Mouse (Mus musculus): ENCODE data around the gene Rassf4. TPM values are rescaled to one million over a fixed set of nuclear protein-coding genes. Genes with fewer than 3 reads are reported as not detected.

The Rassf4 gene
- polyA plus RNA-seq, 1 experiment from 2014 or later = 12.8 TPM

DNA sequence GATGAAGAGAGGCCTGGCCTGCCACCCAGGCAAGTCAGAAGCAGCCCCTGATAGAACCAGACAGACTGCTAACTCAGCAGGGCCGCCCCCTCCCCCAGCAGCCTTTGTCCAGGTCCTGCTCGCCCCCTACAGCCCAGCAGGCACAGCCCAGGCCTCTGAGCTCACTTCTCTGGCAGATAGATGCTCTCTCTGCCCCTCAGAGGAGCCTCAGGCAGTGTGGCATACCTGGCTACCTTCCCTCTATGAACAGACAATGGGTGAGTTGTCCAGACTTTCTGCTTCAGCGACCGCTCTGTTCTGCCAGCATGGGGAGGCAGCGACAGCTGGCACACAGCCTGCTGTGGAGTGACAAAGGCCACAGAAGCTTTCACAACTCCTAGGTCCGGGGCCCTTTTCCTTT lies 3.6 kb downstream of the Rassf4 start:
- peaks cover 67% of the 10 kb centered on the region for H3K4me1 ChIP-seq

DNA sequence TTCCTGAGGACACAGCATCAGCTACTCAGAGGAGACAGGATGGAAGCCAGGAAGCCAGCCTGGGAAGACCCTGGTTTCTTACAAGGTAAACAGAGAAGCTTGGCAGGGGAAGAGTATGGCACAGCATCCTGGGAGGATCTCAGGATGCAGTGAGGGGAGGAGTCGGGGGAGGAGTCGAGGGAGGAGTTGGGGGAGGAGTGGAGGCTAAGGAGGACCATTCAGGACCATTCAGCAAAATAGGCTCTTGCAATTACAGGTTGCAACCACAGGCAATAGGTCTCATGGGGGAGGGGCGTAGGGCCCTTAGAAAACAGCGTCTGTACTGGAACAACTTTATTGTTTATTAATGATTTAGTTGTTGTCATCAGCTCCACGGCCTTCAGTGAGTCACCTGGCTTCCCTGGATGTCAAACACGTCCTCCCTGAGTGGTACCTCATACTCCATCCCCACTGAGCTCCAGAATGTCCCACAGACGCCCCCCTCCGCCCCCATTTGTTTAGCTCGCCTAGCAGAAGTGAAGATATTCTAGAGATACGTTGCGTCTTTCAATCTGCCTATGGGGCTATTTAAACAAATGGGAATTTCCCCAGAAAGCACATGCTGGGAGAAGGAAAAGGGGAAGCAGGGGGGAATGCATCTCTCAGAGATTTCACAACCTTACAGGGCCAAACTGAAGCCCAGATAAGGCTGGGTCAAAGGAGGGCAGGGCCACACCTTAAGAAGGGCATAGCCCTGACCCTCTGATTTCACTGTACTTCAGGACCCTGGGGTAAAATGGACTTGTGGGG lies 4.9 kb downstream of the Rassf4 start:
- Histone ChIP-seq H3K4me3 (no peak overlapping the region), H3K27me3 (peaks cover 3% of the 10 kb centered on the region; the same call in 1 of the 2 replicates), H3K4me2 (no peak overlapping the region), H3K9me3 (replicated peaks) (no peaks in the 10 kb centered on the region), H3K27ac (peak overlapping the region; percentile 82; the same call in 1 of the 2 replicates), H3K9ac (no peak overlapping the region), H3K4me1 (peaks cover 62% of the 10 kb centered on the region), H3K36me3 (ENCODE audit: poor library complexity, severe bottlenecking) (no peaks in the 10 kb centered on the region)
- 47% methylated on average over 11 of the region's 11 CpGs for WGBS
- ATAC-seq = no peak

More for the DNA sequence above, 3.6 kb downstream of the Rassf4 start:
- Histone ChIP-seq H3K9ac (peak overlapping the region; percentile 51; the same call in 1 of the 2 replicates), H3K27ac (peak overlapping the region; percentile 82), H3K9me3 (replicated peaks) (no peaks in the 10 kb centered on the region), H3K27me3 (peaks cover 3% of the 10 kb centered on the region; the same call in 1 of the 2 replicates), H3K4me3 (no peak overlapping the region), H3K4me2 (peak overlapping the region; percentile 83), H3K36me3 (ENCODE audit: poor library complexity, severe bottlenecking) (no peaks in the 10 kb centered on the region)
- WGBS = 5% methylated on average over 6 of the region's 6 CpGs
- ATAC-seq = peak; percentile 34; the same call in 1 of the 2 replicates

DNA sequence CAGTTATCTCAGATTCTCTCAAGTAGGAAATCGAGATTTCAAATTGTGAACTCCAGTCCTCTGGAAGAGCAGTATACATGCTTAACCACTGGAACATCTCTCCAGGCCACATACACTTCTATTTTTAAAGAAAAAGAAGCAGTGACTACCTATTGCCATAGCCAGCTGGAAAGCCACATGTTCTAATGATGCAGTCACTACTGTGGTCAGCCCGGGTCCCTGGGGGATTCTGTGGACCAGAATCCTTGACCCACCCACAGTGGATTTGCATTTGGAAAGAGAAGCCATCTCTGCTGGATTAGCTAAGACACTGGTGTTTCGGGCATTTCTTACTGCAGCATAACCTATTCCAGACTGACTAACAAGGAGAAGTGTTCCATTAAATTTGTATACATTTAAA lies 6.4 kb downstream of the Rassf4 start:
- no peak for ATAC-seq
- Histone ChIP-seq H3K4me2 (no peak overlapping the region), H3K9ac (no peak overlapping the region), H3K4me3 (no peak overlapping the region), H3K4me1 (peaks cover 52% of the 10 kb centered on the region), H3K9me3 (replicated peaks) (no peaks in the 10 kb centered on the region), H3K27me3 (peaks cover 3% of the 10 kb centered on the region; the same call in 1 of the 2 replicates), H3K36me3 (ENCODE audit: poor library complexity, severe bottlenecking) (no peaks in the 10 kb centered on the region), H3K27ac (no peak overlapping the region; the same call in 1 of the 2 replicates)
- WGBS = 63% methylated on average over 3 of the region's 3 CpGs

DNA sequence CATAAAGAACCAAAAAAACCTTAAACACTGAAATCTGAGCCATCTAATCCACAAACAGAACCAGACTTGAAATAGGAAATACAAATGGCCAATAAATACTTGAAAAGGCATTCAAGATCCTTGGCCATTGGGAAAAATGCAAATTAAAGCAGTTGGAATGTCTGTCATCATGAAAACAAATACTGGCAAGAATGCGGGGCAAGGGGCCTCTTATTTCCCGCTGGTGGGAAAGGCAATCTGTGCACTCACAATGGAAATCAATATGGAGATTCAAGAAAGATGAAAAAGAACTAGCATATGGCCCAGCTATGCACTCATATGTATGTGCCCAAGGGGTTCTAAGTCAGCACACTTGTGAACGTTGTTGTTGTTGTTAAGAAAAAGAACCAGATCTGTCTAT lies 6.9 kb downstream of the Rassf4 start:
- Histone ChIP-seq H3K36me3 (ENCODE audit: poor library complexity, severe bottlenecking) (no peaks in the 10 kb centered on the region), H3K4me2 (no peak overlapping the region), H3K9ac (no peak overlapping the region), H3K4me1 (peaks cover 52% of the 10 kb centered on the region), H3K9me3 (replicated peaks) (no peaks in the 10 kb centered on the region), H3K27me3 (peaks cover 3% of the 10 kb centered on the region; the same call in 1 of the 2 replicates), H3K27ac (no peak overlapping the region; the same call in 1 of the 2 replicates), H3K4me3 (no peak overlapping the region)
- WGBS = 13% methylated on average over 3 of the region's 3 CpGs
- ATAC-seq = no peak

DNA sequence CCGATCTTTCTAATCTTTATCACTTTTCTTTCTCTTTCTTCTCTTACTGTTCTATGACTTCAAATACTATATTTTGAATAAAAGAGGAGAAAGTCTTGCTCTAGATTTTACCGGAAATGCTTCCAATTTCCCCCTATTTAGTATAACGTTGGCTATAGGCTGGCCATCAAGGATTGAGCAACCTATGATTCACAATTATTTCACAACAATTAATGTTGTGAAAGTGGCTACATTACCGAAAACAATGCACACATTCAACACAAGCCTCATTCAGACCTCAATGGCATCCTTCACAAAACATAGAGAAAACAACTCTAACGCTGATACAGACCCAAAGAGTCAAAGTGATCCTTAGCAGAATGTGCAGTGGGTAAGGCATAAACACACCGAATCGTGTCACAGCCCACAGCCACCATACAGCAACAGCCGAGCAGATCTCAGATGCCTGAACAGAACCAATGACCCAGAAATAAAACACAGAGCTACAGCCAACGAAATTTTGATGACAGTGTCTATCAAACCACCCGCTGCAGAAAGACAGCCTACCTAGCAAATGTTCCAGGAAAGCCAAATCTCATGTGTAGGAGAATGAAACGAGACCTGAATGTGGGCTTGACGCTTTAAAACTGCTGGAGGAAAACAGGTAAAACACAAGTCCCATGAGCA lies 7.5 kb downstream of the Rassf4 start:
- no peaks in the 10 kb centered on the region for H3K36me3 ChIP-seq (ENCODE audit: poor library complexity, severe bottlenecking)
- H3K4me2 ChIP-seq = no peak overlapping the region
- H3K27me3 ChIP-seq = no peaks in the 10 kb centered on the region
- H3K9me3 ChIP-seq (replicated peaks) = no peaks in the 10 kb centered on the region
- no peak for ATAC-seq
- H3K4me1 ChIP-seq = peaks cover 46% of the 10 kb centered on the region
- H3K9ac ChIP-seq = no peak overlapping the region
- H3K27ac ChIP-seq = no peak overlapping the region
- 53% methylated on average over 12 of the region's 12 CpGs for WGBS
- no peak overlapping the region for H3K4me3 ChIP-seq

DNA sequence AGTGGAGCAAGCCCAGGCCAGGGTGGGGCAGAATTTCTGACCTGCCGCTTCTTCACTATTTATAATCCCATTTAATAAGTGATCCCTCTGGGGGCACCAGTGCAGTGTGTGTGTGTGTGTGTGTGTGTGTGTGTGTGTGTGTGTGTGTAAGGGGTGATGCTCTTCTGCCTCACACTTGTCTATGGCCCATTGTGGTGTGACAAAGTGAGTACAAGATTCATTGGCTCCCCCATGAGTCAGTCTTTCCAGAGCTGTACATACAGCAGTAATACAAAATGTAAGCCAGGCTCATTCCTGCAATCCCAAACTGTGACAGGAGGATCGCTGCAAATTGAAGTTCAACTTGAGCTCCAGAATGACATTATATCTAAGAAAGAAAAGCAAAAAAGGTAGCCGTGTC lies 8.9 kb downstream of the Rassf4 start:
- WGBS = 86% methylated on average over 3 of the region's 3 CpGs
- no peak overlapping the region for H3K27ac ChIP-seq
- ATAC-seq = no peak

DNA sequence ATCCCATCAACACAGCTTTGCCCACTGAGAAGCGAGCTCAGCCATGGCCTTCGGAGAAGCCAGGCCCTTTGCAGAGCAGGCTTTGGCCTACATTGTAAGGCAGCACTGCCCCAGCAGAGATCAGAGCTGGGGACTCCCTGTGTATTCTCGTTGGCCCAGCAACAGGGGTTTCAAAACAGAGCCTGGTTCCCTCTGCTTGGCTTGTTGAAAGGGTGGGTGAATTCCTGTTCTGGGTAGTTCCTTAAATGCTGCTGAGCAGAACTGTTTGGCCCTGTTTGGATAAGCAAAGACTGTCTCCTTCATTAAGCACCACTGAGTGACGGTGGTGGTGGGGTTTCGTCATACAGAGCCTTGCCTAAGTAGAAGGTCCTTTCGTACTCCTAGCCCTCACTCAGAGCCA lies 9.7 kb downstream of the Rassf4 start:
- Histone ChIP-seq H3K9me3 (replicated peaks) (no peaks in the 10 kb centered on the region), H3K9ac (no peak overlapping the region)

More for the DNA sequence above, 8.9 kb downstream of the Rassf4 start:
- Histone ChIP-seq H3K9ac (no peak overlapping the region), H3K36me3 (ENCODE audit: poor library complexity, severe bottlenecking) (no peaks in the 10 kb centered on the region), H3K4me3 (no peak overlapping the region), H3K4me2 (no peak overlapping the region), H3K27me3 (no peaks in the 10 kb centered on the region), H3K4me1 (peaks cover 32% of the 10 kb centered on the region), H3K9me3 (replicated peaks) (no peaks in the 10 kb centered on the region)

DNA sequence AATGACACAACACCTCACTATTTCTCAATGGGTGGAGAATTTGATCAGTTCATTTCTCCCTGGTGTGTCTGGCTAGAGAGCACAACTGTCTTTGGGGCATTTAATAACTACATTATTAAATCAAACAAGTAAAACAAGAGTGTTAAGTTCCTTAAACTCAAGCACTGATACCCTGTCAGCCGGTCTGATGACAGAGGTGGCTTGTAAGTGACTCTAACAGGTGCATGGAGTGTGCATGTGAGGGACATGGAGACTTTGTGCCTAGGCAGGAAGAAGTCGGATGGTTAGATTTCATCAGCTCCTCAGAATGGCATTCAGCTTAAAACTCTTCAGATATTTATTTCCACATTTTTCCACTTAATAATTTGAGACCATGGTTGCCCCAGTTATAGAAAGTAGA lies 10.4 kb downstream of the Rassf4 start:
- Histone ChIP-seq H3K36me3 (ENCODE audit: poor library complexity, severe bottlenecking) (no peaks in the 10 kb centered on the region), H3K9me3 (replicated peaks) (no peaks in the 10 kb centered on the region), H3K4me1 (peaks cover 17% of the 10 kb centered on the region), H3K27ac (no peak overlapping the region), H3K4me2 (no peak overlapping the region), H3K4me3 (no peak overlapping the region), H3K27me3 (no peaks in the 10 kb centered on the region), H3K9ac (no peak overlapping the region)
- ATAC-seq = no peak
- 89% methylated on average over 2 of the region's 2 CpGs for WGBS

More for the DNA sequence above, 9.7 kb downstream of the Rassf4 start:
- no peak overlapping the region for H3K4me3 ChIP-seq
- no peak for ATAC-seq
- WGBS = 82% methylated on average over 6 of the region's 6 CpGs
- H3K4me1 ChIP-seq = peaks cover 24% of the 10 kb centered on the region
- H3K27me3 ChIP-seq = no peaks in the 10 kb centered on the region
- H3K4me2 ChIP-seq = no peak overlapping the region
- H3K36me3 ChIP-seq (ENCODE audit: poor library complexity, severe bottlenecking) = no peaks in the 10 kb centered on the region
- H3K27ac ChIP-seq = no peak overlapping the region

DNA sequence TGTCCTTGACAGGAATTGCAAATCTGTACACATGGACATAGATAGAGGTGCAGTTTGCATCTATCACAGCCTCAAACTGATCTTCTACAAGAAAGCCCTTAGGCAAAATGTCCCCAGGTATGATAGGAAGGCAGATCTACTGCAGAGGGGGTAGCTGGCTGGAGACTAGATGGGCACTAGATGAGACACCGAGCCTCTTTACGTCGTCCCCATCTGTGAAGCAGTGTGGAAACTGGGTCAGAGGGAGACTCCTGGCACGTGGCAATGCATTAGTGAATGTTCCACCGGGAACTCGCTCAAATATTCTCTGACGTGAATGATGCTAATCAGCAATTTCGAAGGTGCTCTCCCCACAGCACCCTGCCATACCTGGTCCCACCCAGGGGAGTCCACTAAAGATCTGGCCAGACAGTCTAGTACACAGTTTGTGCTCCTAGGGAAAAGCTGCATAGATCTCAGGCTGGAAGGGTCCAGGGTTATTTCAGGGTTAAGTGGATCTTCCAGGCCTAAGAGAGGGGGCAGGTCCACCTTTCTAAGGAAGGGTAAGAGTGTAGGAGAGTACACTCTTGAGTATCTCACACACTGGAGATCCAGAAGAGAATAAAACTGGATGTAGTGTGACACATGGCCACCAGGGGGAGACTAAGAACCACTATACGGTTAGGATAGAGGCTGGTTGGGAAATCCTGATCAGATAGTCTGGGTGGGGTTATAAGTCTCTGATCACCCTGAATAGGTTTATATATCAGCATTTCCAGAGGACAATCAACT lies 19.9 kb downstream of the Rassf4 start:
- Histone ChIP-seq H3K4me2 (no peak overlapping the region), H3K27me3 (no peaks in the 10 kb centered on the region), H3K36me3 (ENCODE audit: poor library complexity, severe bottlenecking) (no peaks in the 10 kb centered on the region), H3K4me1 (no peaks in the 10 kb centered on the region), H3K9ac (no peak overlapping the region), H3K27ac (no peak overlapping the region), H3K9me3 (replicated peaks) (no peaks in the 10 kb centered on the region), H3K4me3 (no peak overlapping the region)
- peak; percentile 90 for ATAC-seq
- 59% methylated on average over 9 of the region's 9 CpGs for WGBS

DNA sequence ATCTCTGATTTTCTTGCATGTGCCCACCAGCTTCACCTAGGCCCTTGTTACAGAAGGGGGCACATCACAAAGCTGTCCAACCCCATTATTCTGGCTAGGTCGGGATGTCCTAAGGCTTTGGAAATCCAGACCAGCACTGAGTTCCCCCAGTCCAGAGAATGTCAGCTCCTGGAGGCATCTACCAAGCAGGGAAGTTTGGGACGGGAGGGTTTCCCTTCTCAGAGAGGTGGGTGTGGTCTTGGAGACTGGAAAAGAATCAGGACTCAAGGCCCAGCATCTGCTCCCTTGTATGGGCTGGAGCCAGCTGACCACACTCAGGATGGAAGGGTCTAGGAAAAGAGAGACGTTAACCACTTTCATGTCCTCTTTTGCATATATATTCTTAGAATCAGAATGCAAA lies 20.6 kb downstream of the Rassf4 start:
- Histone ChIP-seq H3K36me3 (ENCODE audit: poor library complexity, severe bottlenecking) (no peaks in the 10 kb centered on the region), H3K4me2 (no peak overlapping the region), H3K4me3 (no peak overlapping the region), H3K9ac (no peak overlapping the region), H3K9me3 (replicated peaks) (no peaks in the 10 kb centered on the region), H3K4me1 (no peaks in the 10 kb centered on the region), H3K27ac (no peak overlapping the region), H3K27me3 (no peaks in the 10 kb centered on the region)
- 73% methylated on average over 3 of the region's 3 CpGs for WGBS
- ATAC-seq = no peak

DNA sequence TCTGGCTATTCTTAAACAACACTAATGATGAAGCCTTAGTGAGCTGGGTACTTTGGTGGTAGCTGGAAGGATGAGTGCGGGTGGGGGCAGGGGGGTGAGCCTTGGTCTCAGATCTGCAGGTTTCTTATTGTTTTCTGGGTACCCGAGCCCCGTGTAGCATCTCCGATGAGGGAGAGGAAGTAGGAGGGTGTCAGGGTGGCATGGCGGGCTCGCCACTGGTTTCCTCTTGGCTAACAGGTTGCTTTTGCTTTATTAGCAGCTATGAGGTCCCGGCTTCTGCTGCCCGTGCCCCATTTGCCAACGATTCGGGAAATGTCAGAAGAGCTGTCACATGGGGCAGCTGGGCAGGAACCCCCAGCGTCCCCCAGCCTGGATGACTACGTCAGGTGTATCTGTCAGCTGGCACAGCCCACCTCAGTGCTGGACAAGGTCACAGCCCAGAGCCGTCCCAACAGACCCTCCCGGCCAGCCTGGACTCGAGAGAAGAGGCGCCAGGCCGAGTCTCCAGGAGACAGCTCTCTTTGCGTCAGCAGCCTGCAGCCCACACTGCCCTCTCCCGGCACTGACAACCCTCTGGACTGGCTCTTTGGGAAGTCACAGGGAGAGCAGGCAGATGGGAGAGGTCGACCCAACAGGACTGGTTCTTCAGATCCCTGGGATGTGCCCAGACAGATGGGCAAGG lies 22.2 kb downstream of the Rassf4 start:
- H3K27ac ChIP-seq = no peak overlapping the region
- WGBS = 80% methylated on average over 20 of the region's 20 CpGs
- no peak for ATAC-seq
- no peak overlapping the region for H3K4me3 ChIP-seq
- H3K36me3 ChIP-seq (ENCODE audit: poor library complexity, severe bottlenecking) = 0 out of 2 replicates have a peak, but pooled peaks cover 5% of the 10 kb centered on the region
- no peaks in the 10 kb centered on the region for H3K27me3 ChIP-seq
- H3K9ac ChIP-seq = no peak overlapping the region
- H3K4me1 ChIP-seq = no peaks in the 10 kb centered on the region
- H3K9me3 ChIP-seq (replicated peaks) = no peaks in the 10 kb centered on the region
- no peak overlapping the region for H3K4me2 ChIP-seq
